Mouse (Mus musculus): ENCODE results near the gene Gfm2.

GRCm38 (mm10) chr13:97184168-97184567, 46.4 kb downstream of the Gfm2 start:
- TF ChIP-seq CTCF (IDR thresholded peaks at IDR 0.05; ENCODE audit: extremely low read depth, insufficient read length, insufficient replicate concordance, low read depth, low read length), result no peak
- TF ChIP-seq POLR2A (IDR thresholded peaks at IDR 0.05; ENCODE audit: low read depth, low read length), result no peak

Measured in small intestine, adult 2 months (tissue).